Mouse (Mus musculus) cerebellum, adult 9-10 months (tissue): Measurements from ENCODE around the gene Exoc4.

Source experiments
- DNase-seq: peaks from one replicate; pipeline ENCODE4 v3.0.0; 2022

Exoc4 gene

GRCm38 (mm10) chr6:33772551-33773315 is 523.8 kb downstream of the Exoc4 start:
- DNase-seq = no peak

DNA sequence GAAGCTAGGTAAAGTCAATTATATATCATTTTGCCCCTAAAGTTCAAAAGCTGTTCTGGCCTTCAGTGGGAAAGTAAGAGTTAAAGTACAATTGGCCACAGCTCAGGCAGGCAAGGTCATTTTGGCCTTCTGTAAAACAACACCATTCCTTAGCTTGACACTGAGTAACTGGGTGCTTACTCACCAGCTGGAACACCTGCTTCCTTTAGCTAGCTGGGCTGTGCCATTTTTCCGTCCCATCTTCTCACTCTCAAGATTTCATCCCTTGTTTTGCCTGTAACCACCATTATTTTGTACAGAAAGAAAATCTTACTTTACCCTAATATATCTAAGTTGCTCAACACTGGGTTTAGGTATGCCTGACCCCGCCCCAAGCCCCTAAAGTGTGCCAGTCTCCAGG is 543.7 kb downstream of the Exoc4 start:
- DNase-seq = no peak

- DNase-seq = no peak
Observed at GRCm38 (mm10) chr6:33801254-33801653, 552.4 kb downstream of the Exoc4 start.

- no peak for DNase-seq
Observed at GRCm38 (mm10) chr6:33803481-33804098, 554.7 kb downstream of the Exoc4 start.

- peak; percentile 81 for DNase-seq
Observed at GRCm38 (mm10) chr6:33804775-33805174, 555.9 kb downstream of the Exoc4 start.

GRCm38 (mm10) chr6:33806072-33806782 is 557.3 kb downstream of the Exoc4 start:
- DNase-seq = peak; percentile 62

DNA sequence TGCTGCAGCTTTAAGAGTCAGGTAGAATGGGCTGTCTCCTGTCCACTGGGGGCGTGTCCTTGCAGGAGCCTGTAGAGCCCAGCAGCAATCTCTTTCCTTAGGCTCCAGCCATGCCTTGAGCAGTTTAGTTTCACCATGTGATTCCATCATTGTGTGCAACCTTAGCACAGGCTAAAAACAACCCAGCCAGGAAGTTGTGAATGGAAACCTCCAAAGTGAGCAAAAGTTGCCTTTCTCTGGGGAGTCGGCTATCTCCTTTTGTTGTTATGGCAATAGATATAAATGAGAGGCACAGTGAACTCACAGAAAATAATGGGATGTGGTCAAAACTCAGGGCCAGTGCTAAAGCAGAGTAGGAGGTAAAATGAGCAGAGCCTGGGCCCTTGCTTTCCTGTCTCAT is 565.5 kb downstream of the Exoc4 start:
- DNase-seq = no peak

- peak; percentile 68 for DNase-seq
Observed at GRCm38 (mm10) chr6:33823171-33823570, 574.3 kb downstream of the Exoc4 start.

- peak; percentile 97 for DNase-seq
Observed at GRCm38 (mm10) chr6:33823777-33824302, 575.0 kb downstream of the Exoc4 start.

DNA sequence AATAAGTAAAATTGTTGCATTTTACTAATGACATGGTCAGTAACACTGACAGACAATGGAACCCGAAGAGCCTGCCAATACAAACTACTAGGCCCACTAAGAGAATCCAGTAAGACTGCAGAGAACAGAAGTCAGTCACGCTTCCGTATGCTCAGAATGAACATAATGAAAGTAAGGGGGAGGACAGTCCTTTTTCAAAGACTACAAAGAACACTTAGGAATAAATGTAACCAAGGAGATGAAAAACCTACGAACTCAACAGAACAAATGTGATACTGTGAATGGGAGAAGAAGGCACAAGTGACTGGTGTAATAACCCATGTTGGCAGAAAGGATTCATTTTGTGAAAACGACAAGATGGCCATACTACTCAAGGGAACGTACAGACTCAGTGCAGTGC is 579.6 kb downstream of the Exoc4 start:
- no peak for DNase-seq

GRCm38 (mm10) chr6:33829261-33829660 is 580.4 kb downstream of the Exoc4 start:
- no peak for DNase-seq

DNA sequence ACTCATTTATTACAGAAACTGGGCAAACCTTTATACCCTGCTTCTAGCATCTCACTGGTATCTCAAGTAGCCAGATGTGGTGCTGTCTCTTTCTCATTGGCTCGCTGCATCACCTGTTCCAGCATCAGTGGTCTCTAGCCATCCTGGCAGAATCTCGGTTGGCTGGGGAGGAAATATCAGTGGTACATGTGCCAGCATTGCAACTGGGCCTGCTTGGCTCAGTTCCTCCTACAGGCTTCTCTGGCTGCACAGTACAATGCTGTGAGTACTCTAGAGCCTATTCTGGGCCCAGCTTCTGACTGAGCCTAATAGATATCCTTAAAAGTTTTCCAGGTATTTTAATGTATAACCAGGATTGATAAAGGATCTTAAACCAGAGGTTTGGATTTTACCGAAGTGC is 582.4 kb downstream of the Exoc4 start:
- DNase-seq = no peak

DNA sequence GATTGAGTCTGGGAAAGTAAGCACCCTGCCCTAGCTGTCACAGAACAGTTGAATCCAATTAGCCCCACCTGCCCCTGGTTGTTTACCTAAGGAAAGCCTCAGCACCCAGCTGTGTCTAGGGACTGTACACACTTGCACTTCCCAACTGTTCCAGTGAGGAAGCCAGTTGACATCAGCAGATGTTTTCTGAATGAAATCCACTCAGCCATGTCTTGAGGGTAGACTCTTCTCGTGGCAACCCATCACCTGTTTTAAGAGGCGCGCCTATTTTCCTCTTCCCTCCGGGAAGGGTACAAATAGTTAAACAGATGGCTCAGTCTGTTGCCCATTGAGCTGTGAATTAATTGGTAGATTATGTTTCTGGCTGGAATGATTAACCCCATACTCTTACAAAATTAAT is 584.1 kb downstream of the Exoc4 start:
- DNase-seq = no peak

- no peak for DNase-seq
Observed at GRCm38 (mm10) chr6:33836048-33836780, 587.3 kb downstream of the Exoc4 start.

GRCm38 (mm10) chr6:33842901-33843300 is 594.0 kb downstream of the Exoc4 start:
- no peak for DNase-seq

GRCm38 (mm10) chr6:33859049-33859448 is 610.2 kb downstream of the Exoc4 start:
- DNase-seq = no peak

DNA sequence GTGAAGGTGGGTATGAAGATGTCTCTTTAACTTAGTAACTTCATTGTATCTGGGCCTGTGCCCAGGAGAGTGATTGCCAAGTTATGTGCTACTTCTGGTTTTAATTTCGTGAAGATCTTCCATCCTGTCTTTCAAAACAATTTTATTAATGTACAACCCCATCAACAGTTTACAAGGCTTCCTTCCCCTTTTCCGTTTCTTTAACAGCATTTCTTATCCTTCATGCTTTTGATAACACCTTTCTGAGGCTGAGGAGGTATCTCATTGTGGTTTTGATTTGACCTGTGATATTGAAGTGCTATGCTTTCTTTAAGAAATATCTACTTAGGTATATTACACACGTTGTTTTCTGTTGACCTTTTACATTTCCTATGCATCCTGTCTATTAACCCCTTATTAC is 616.9 kb downstream of the Exoc4 start:
- DNase-seq = no peak

- DNase-seq = no peak
Observed at GRCm38 (mm10) chr6:33866901-33867580, 618.2 kb downstream of the Exoc4 start.

DNA sequence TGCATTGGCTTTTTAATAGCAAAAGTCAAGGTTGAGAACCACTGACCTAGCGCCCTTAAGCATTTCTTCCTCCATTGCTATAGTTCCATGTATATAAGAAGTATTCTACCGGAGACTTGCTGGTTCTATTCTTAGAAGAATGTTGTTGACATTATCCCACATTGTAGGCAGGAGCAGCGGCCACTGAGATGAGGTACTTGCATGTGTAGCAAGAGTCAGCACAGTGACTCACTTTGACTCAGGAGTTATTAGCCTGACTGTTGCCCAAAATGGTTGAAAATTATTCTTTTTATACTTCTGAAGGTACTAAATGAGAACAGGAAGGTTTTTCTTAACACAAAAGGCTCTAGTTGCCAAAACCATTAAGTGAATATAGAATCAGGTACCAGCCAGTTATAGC is 620.4 kb downstream of the Exoc4 start:
- no peak for DNase-seq

GRCm38 (mm10) chr6:33870468-33871142 is 621.7 kb downstream of the Exoc4 start:
- DNase-seq = no peak

DNA sequence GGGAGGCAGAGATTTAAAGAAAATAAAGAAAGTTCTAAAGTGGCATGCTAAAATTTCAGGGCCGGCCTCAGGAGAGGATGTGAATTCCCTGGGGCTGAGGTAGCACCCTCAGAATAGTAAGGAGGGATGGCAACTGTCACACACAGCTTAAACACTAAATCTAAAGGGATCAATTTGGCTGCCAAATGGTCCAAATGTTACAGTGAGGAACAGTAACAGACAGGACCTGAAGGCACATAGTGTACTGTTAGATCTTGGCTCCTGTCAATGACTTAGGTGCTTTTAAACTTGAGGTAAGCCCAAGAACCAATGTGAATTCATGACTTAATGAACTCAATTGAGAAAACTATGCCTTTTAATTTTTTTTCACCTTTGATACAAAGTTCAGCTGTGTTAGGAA is 622.4 kb downstream of the Exoc4 start:
- DNase-seq = no peak

DNA sequence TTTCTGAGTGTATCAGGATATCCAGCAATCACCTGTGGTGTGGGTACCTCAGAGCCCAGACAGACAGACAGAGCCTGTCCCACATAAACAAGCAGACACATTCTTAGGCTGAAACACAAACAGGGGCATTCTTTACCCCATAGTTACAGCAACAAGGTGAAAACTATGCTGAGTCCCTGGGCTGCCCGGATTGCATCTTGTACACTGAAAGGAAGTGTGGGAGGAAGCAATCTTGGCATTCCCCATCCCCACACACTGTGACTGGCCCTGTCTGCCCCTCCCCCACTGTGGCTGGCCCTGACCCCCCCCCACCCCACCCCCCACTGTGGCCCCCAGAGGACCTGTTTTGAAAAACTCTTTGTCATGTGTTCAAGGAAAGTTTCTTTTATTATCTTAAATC is 623.3 kb downstream of the Exoc4 start:
- no peak for DNase-seq
